Mouse (Mus musculus) heart, embryonic 12.5 days (tissue): ENCODE measurements around the gene Tex19.2. TPM values are rescaled to one million over a fixed set of nuclear protein-coding genes. Genes with fewer than 3 reads are reported as not detected.
"Not testable (repeated sequence)": the region's sequence is repeated elsewhere in the genome, so short reads cannot be mapped to it uniquely, and the experiment has no call there.

Experiments
- ATAC-seq: fragments of 200-750 bp; cut with Nextera tagmentation; 2 replicates; pipeline ENCODE4 v1.8.0; 2017; ENCODE audit warnings: moderate TSS enrichment, moderate library complexity; ENCODE audit not compliant: insufficient number of reproducible peaks, low FRiP score
- H3K27ac ChIP-seq: fragments of 300-500 bp; sonication (generic); 2 replicates; pipeline ENCODE4 v1.5.1; 2016; ENCODE audit warnings: mild to moderate bottlenecking, moderate library complexity; ENCODE audit not compliant: poor library complexity, severe bottlenecking
- H3K27me3 ChIP-seq: fragments of 300-500 bp; sonication (generic); replicated peaks from 2 replicates; pipeline ENCODE4 v1.6.1; 2016; ENCODE audit warnings: mild to moderate bottlenecking, moderate library complexity
- H3K36me3 ChIP-seq: fragments of 300-500 bp; sonication (generic); 2 replicates; pipeline ENCODE4 v1.6.1; 2016; ENCODE audit warnings: mild to moderate bottlenecking, moderate library complexity
- H3K4me1 ChIP-seq: fragments of 300-500 bp; sonication (generic); replicated peaks from 2 replicates; pipeline ENCODE4 v1.6.1; 2016; ENCODE audit warnings: mild to moderate bottlenecking
- H3K4me2 ChIP-seq: fragments of 300-500 bp; sonication (generic); 2 replicates; pipeline ENCODE4 v1.6.1; 2016; ENCODE audit warnings: mild to moderate bottlenecking, moderate library complexity
- H3K4me3 ChIP-seq: fragments of 300-500 bp; sonication (generic); 2 replicates; pipeline ENCODE4 v1.5.1; 2016; ENCODE audit warnings: mild to moderate bottlenecking
- H3K9ac ChIP-seq: fragments of 300-500 bp; sonication (generic); 2 replicates; pipeline ENCODE4 v1.6.1; 2016; ENCODE audit warnings: mild to moderate bottlenecking, moderate library complexity
- H3K9me3 ChIP-seq: fragments of 300-500 bp; sonication (generic); replicated peaks from 2 replicates; pipeline ENCODE4 v1.6.1; 2016; ENCODE audit warnings: mild to moderate bottlenecking, moderate library complexity
- WGBS: fragments of 180-500 bp; shearing (Covaris S2); methylation state at CpG from one replicate; pipeline ENCODE4 v1.1.7; 2016; 5-methylcytosine and 5-hydroxymethylcytosine counted together
- polyA plus RNA-seq: library from polyadenylated mRNA; unstranded; fragments of >200 nt; fragmentation: Nextera tagmentation; extraction: Ambion mirVana; gene quantifications from 2 replicates; pipeline ENCODE4 v1.2.1, GENCODE M21; 2016

The Tex19.2 gene
- polyA plus RNA-seq, 1 experiment from 2014 or later, result not detected

GRCm38 (mm10) chr11:121111051-121111450 is 7.4 kb downstream of the Tex19.2 start:
- 80% methylated on average over 3 of the region's 3 CpGs for WGBS

GRCm38 (mm10) chr11:121109986-121110385 is 8.5 kb downstream of the Tex19.2 start:
- no peaks in the 10 kb centered on the region for H3K36me3 ChIP-seq
- WGBS, result 0% methylated on average over 2 of the region's 2 CpGs
- no peak overlapping the region for H3K4me3 ChIP-seq
- H3K4me2 ChIP-seq, result no peak overlapping the region
- H3K27me3 ChIP-seq, result peaks cover 12% of the 10 kb centered on the region; the same call in 1 of the 2 replicates
- ATAC-seq, result peak; percentile 72
- no peaks in the 10 kb centered on the region for H3K9me3 ChIP-seq
- H3K9ac ChIP-seq, result no peak overlapping the region
- peaks cover 34% of the 10 kb centered on the region for H3K4me1 ChIP-seq
- H3K27ac ChIP-seq, result no peak overlapping the region

More at GRCm38 (mm10) chr11:121111051-121111450, 7.4 kb downstream of the Tex19.2 start:
- Histone ChIP-seq H3K9ac (no peak overlapping the region), H3K36me3 (no peaks in the 10 kb centered on the region), H3K4me1 (peaks cover 34% of the 10 kb centered on the region), H3K4me2 (no peak overlapping the region), H3K4me3 (no peak overlapping the region), H3K9me3 (no peaks in the 10 kb centered on the region), H3K27ac (no peak overlapping the region), H3K27me3 (peaks cover 15% of the 10 kb centered on the region)
- no peak for ATAC-seq

GRCm38 (mm10) chr11:121108061-121108460 is 10.4 kb downstream of the Tex19.2 start:
- peaks cover 34% of the 10 kb centered on the region for H3K4me1 ChIP-seq
- WGBS, result 16% methylated on average over 9 of the region's 9 CpGs
- H3K4me2 ChIP-seq, result 0 out of 2 replicates have a peak overlapping the region, but pooled peaks have one; percentile 8
- H3K27ac ChIP-seq, result peak overlapping the region; percentile 20
- H3K9me3 ChIP-seq, result no peaks in the 10 kb centered on the region
- H3K9ac ChIP-seq, result no peak overlapping the region
- ATAC-seq, result peak; percentile 80
- no peaks in the 10 kb centered on the region for H3K36me3 ChIP-seq
- no peak overlapping the region for H3K4me3 ChIP-seq
- peaks cover 5% of the 10 kb centered on the region; the same call in 1 of the 2 replicates for H3K27me3 ChIP-seq

- not testable (repeated sequence) for H3K27ac ChIP-seq, H3K4me3 ChIP-seq, H3K27me3 ChIP-seq, H3K4me2 ChIP-seq, H3K9me3 ChIP-seq, ATAC-seq, H3K36me3 ChIP-seq, H3K9ac ChIP-seq
- 77% methylated on average over 1 of the region's 1 CpGs for WGBS
- H3K4me1 ChIP-seq, result peaks cover 34% of the 10 kb centered on the region
Measured at GRCm38 (mm10) chr11:121107242-121107641, 11.2 kb downstream of the Tex19.2 start.

GRCm38 (mm10) chr11:121101124-121101805 is 17.2 kb downstream of the Tex19.2 start:
- Histone ChIP-seq H3K9ac (no peak overlapping the region), H3K9me3 (0 out of 2 replicates have a peak, but pooled peaks cover 3% of the 10 kb centered on the region), H3K36me3 (no peaks in the 10 kb centered on the region), H3K27me3 (no peaks in the 10 kb centered on the region), H3K27ac (no peak overlapping the region), H3K4me1 (peaks cover 12% of the 10 kb centered on the region; the same call in 1 of the 2 replicates), H3K4me2 (no peak overlapping the region), H3K4me3 (no peak overlapping the region)
- WGBS, result 63% methylated on average over 4 of the region's 4 CpGs
- no peak for ATAC-seq

GRCm38 (mm10) chr11:121100692-121101091 is 17.8 kb downstream of the Tex19.2 start:
- Histone ChIP-seq H3K4me3 (no peak overlapping the region), H3K36me3 (no peaks in the 10 kb centered on the region), H3K27ac (no peak overlapping the region), H3K27me3 (no peaks in the 10 kb centered on the region), H3K9me3 (0 out of 2 replicates have a peak, but pooled peaks cover 3% of the 10 kb centered on the region), H3K9ac (no peak overlapping the region), H3K4me1 (peaks cover 12% of the 10 kb centered on the region; the same call in 1 of the 2 replicates), H3K4me2 (no peak overlapping the region)
- ATAC-seq, result no peak
- 52% methylated on average over 7 of the region's 7 CpGs for WGBS

- Histone ChIP-seq H3K4me1 (peaks cover 12% of the 10 kb centered on the region; the same call in 1 of the 2 replicates), H3K4me3 (no peak overlapping the region), H3K4me2 (no peak overlapping the region), H3K9me3 (0 out of 2 replicates have a peak, but pooled peaks cover 3% of the 10 kb centered on the region), H3K27me3 (no peaks in the 10 kb centered on the region), H3K9ac (no peak overlapping the region), H3K27ac (no peak overlapping the region), H3K36me3 (no peaks in the 10 kb centered on the region)
- ATAC-seq, result no peak
- WGBS, result 56% methylated on average over 7 of the region's 7 CpGs
Measured at GRCm38 (mm10) chr11:121099762-121100161, 18.7 kb downstream of the Tex19.2 start.

GRCm38 (mm10) chr11:121092606-121093585 is 25.6 kb downstream of the Tex19.2 start:
- no peaks in the 10 kb centered on the region for H3K27me3 ChIP-seq
- H3K4me1 ChIP-seq, result peaks cover 13% of the 10 kb centered on the region
- 83% methylated on average over 14 of the region's 14 CpGs for WGBS
- H3K9me3 ChIP-seq, result no peaks in the 10 kb centered on the region
- H3K36me3 ChIP-seq, result no peaks in the 10 kb centered on the region
- H3K4me3 ChIP-seq, result no peak overlapping the region
- no peak overlapping the region for H3K27ac ChIP-seq
- ATAC-seq, result no peak
- H3K9ac ChIP-seq, result no peak overlapping the region
- H3K4me2 ChIP-seq, result no peak overlapping the region

- Histone ChIP-seq H3K27ac (peak overlapping the region; percentile 18; the same call in 1 of the 2 replicates), H3K4me2 (no peak overlapping the region), H3K9ac (0 out of 2 replicates have a peak overlapping the region, but pooled peaks have one; percentile 30), H3K36me3 (no peaks in the 10 kb centered on the region), H3K4me1 (peaks cover 19% of the 10 kb centered on the region), H3K4me3 (no peak overlapping the region), H3K27me3 (no peaks in the 10 kb centered on the region), H3K9me3 (no peaks in the 10 kb centered on the region)
- 43% methylated on average over 4 of the region's 4 CpGs for WGBS
- no peak for ATAC-seq
Measured at GRCm38 (mm10) chr11:121090943-121091342, 27.5 kb downstream of the Tex19.2 start.

GRCm38 (mm10) chr11:121089756-121090546 is 28.5 kb downstream of the Tex19.2 start:
- no peak overlapping the region for H3K9ac ChIP-seq
- no peaks in the 10 kb centered on the region for H3K36me3 ChIP-seq
- H3K4me3 ChIP-seq, result no peak overlapping the region
- H3K27me3 ChIP-seq, result no peaks in the 10 kb centered on the region
- 75% methylated on average over 2 of the region's 2 CpGs for WGBS
- peak; percentile 53; the same call in 1 of the 2 replicates for ATAC-seq
- no peak overlapping the region for H3K27ac ChIP-seq
- no peaks in the 10 kb centered on the region for H3K9me3 ChIP-seq
- no peak overlapping the region for H3K4me2 ChIP-seq
- H3K4me1 ChIP-seq, result peaks cover 20% of the 10 kb centered on the region
